Mouse (Mus musculus) testis, adult 2 months (tissue): ENCODE data around the gene Rpl38.

Experiments used
- CTCF ChIP-seq: fragments of 200-500 bp; IDR thresholded peaks from 2 replicates; pipeline ENCODE4 v1.5.1; 2012; ENCODE audit warnings: low read depth, mild to moderate bottlenecking, inconsistent platforms, low read length, moderate library complexity; ENCODE audit not compliant: control insufficient read depth, insufficient read depth, insufficient replicate concordance
- POLR2A ChIP-seq: fragments of 200-500 bp; IDR thresholded peaks from 2 replicates; pipeline ENCODE4 v1.6.1; 2012; ENCODE audit warnings: low read depth, mild to moderate bottlenecking, inconsistent platforms, low read length, moderate library complexity; ENCODE audit not compliant: control insufficient read depth

DNA sequence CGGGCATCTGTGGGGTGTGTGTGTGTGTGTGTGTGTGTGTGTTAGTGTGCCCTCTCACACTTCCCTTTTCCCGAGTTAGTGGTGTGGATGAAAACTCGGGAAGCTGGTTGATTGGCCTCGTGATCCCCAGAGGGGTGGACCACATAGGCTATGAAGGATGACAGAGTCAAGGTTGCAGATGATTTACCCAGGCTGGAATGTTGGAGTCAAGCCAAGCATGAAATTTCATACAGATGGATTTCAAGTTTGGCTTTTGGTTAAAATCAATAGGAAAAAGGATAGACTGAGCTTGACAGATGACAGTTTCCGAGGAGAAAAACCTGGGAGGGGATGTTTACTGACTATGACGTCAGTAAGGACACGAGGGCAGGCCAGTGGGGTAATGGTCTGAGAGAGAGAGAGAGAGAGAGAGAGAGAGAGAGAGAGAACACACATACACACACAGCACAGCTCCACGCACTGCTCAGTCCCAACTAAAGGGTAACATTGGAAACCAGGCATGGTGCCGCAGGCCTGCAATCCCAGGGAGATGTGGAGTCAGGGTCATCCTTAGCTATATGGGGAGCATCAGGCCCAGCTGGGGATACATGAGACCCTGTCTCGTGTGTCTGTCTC lies 19.4 kb downstream of the Rpl38 start:
- no peak for TF ChIP-seq POLR2A
- no peak for TF ChIP-seq CTCF
